Mouse (Mus musculus): Measurements from ENCODE around the gene Bglap3. TPM values are rescaled to one million over a fixed set of nuclear protein-coding genes. Genes with fewer than 3 reads are reported as not detected.
"Not testable (repeated sequence)": the region's sequence is repeated elsewhere in the genome, so short reads cannot be mapped to it uniquely, and the experiment has no call there.

Bglap3 gene
- polyA plus RNA-seq, 3 experiments from 2014 or later = not detected

- not testable (repeated sequence) for ATAC-seq
Observed at GRCm38 (mm10) chr3:88376644-88377043, 4.1 kb upstream of the Bglap3 start.

GRCm38 (mm10) chr3:88375750-88376626 is 3.4 kb upstream of the Bglap3 start:
- ATAC-seq = peak; percentile 85

- not testable (repeated sequence) for ATAC-seq
Observed at GRCm38 (mm10) chr3:88368511-88368910, 4.0 kb downstream of the Bglap3 start.

GRCm38 (mm10) chr3:88367517-88367916 is 5.0 kb downstream of the Bglap3 start:
- not testable (repeated sequence) for ATAC-seq

GRCm38 (mm10) chr3:88366830-88367428 is 5.6 kb downstream of the Bglap3 start:
- peak; percentile 91 for ATAC-seq

GRCm38 (mm10) chr3:88365705-88366361 is 6.7 kb downstream of the Bglap3 start:
- ATAC-seq = no peak

- no peak for ATAC-seq
Observed at GRCm38 (mm10) chr3:88364337-88364736, 8.2 kb downstream of the Bglap3 start, which contains the start of gene Paqr6. Gene Paqr6 (plus strand): TSS chr3:88364584.

- ATAC-seq = no peak
Observed at GRCm38 (mm10) chr3:88363700-88364099, 8.8 kb downstream of the Bglap3 start.

- ATAC-seq = no peak
Observed at GRCm38 (mm10) chr3:88361612-88362313, 10.8 kb downstream of the Bglap3 start.

- no peak for ATAC-seq
Observed at GRCm38 (mm10) chr3:88361096-88361495, 11.4 kb downstream of the Bglap3 start.

- no peak for ATAC-seq
Observed at GRCm38 (mm10) chr3:88359989-88360388, 12.6 kb downstream of the Bglap3 start.

GRCm38 (mm10) chr3:88359584-88359983 is 13.0 kb downstream of the Bglap3 start:
- no peak for ATAC-seq

GRCm38 (mm10) chr3:88354396-88355165 is 18.0 kb downstream of the Bglap3 start:
- no peak for ATAC-seq

GRCm38 (mm10) chr3:88352907-88353306 is 19.6 kb downstream of the Bglap3 start:
- ATAC-seq = no peak

- ATAC-seq = no peak
Observed at GRCm38 (mm10) chr3:88350732-88351131, 21.8 kb downstream of the Bglap3 start.

- ATAC-seq = no peak
Observed at GRCm38 (mm10) chr3:88339006-88339405, 33.5 kb downstream of the Bglap3 start.

- ATAC-seq = no peak
Observed at GRCm38 (mm10) chr3:88338316-88338715, 34.2 kb downstream of the Bglap3 start.

- peak; percentile 34 for ATAC-seq
Observed at GRCm38 (mm10) chr3:88337367-88338020, 35.0 kb downstream of the Bglap3 start.

GRCm38 (mm10) chr3:88336058-88337013 is 36.2 kb downstream of the Bglap3 start, which contains the start of the genes Tmem79 and Smg5:
Gene Tmem79 (minus strand): TSS chr3:88336148.
Gene Smg5 (plus strand): TSS chr3:88336260.
- peak; percentile 96 for ATAC-seq
